Mouse (Mus musculus): ENCODE data around the gene Col23a1. TPM values are rescaled to one million over a fixed set of nuclear protein-coding genes. Genes with fewer than 3 reads are reported as not detected.

Col23a1 gene
- total and polyA plus RNA-seq, 3 experiments = 0.01 to 0.55 TPM; not detected in 1

- H3K9me3 ChIP-seq (replicated peaks) = no peaks in the 10 kb centered on the region
- TF ChIP-seq POLR2AphosphoS5 (IDR thresholded peaks at IDR 0.05; ENCODE audit: insufficient replicate concordance, low read depth, low read length) = no peak
- DNase-seq (ENCODE audit: low spot score) (no peak), ATAC-seq (ENCODE audit: extremely low read depth, insufficient number of reproducible peaks, low FRiP score, poor library complexity, severe bottlenecking) (no peak)
- H3K27me3 ChIP-seq (ENCODE audit: insufficient read depth, low read length) = no peaks in the 10 kb centered on the region
- no peaks in the 10 kb centered on the region for H3K36me3 ChIP-seq (replicated peaks)
- no peak overlapping the region for H3K4me3 ChIP-seq (ENCODE audit: low read depth, low read length)
- H3K4me1 ChIP-seq (ENCODE audit: insufficient read depth, low read depth, low read length) = no peaks in the 10 kb centered on the region
These were observed 54.1 kb downstream of the Col23a1 start for GRCm38 (mm10) chr11:51343728-51344289.

- DNase-seq (ENCODE audit: low spot score) = no peak
- TF ChIP-seq POLR2AphosphoS5 (IDR thresholded peaks at IDR 0.05; ENCODE audit: insufficient replicate concordance, low read depth, low read length) (no peak), GATA2 (IDR thresholded peaks at IDR 0.05; ENCODE audit: borderline replicate concordance, low read depth, low read length) (no peak), CTCF (IDR thresholded peaks at IDR 0.05; ENCODE audit: low read depth, low read length) (no peak)
- no peaks in the 10 kb centered on the region for H3K9me3 ChIP-seq (replicated peaks)
- no peaks in the 10 kb centered on the region for H3K27me3 ChIP-seq (ENCODE audit: insufficient read depth, low read length)
- ATAC-seq (ENCODE audit: extremely low read depth, insufficient number of reproducible peaks, low FRiP score, poor library complexity, severe bottlenecking) = no peak
- H3K36me3 ChIP-seq (replicated peaks) = no peaks in the 10 kb centered on the region
- no peaks in the 10 kb centered on the region for H3K4me1 ChIP-seq (ENCODE audit: insufficient read depth, low read depth, low read length)
- H3K4me3 ChIP-seq (ENCODE audit: low read depth, low read length) = no peak overlapping the region
These were observed 56.1 kb downstream of the Col23a1 start for GRCm38 (mm10) chr11:51345481-51346465.

GRCm38 (mm10) chr11:51347756-51348155, 58.0 kb downstream of the Col23a1 start:
- no peaks in the 10 kb centered on the region for H3K9me3 ChIP-seq (replicated peaks)
- no peak for TF ChIP-seq GATA1 (IDR thresholded peaks at IDR 0.05; ENCODE audit: borderline replicate concordance, low read length)
- TF ChIP-seq CTCF (IDR thresholded peaks at IDR 0.05; ENCODE audit: low read depth, low read length) = no peak
- TF ChIP-seq GATA2 (IDR thresholded peaks at IDR 0.05; ENCODE audit: borderline replicate concordance, low read depth, low read length) = no peak
- no peak for TF ChIP-seq POLR2AphosphoS5 (IDR thresholded peaks at IDR 0.05; ENCODE audit: insufficient replicate concordance, low read depth, low read length)
- TF ChIP-seq TAL1 (conservative IDR thresholded peaks at IDR 0.05; ENCODE audit: low read depth, low read length) = no peak
- no peaks in the 10 kb centered on the region for H3K27me3 ChIP-seq (ENCODE audit: insufficient read depth, low read length)
- H3K36me3 ChIP-seq (replicated peaks) = no peaks in the 10 kb centered on the region
- ATAC-seq (ENCODE audit: extremely low read depth, insufficient number of reproducible peaks, low FRiP score, poor library complexity, severe bottlenecking) (no peak), DNase-seq (ENCODE audit: low spot score) (no peak)
- no peak overlapping the region for H3K4me3 ChIP-seq (ENCODE audit: low read depth, low read length)
- H3K4me1 ChIP-seq (ENCODE audit: insufficient read depth, low read depth, low read length) = no peaks in the 10 kb centered on the region

- TF ChIP-seq TAL1 (conservative IDR thresholded peaks at IDR 0.05; ENCODE audit: low read depth, low read length) = no peak
- TF ChIP-seq CTCF (IDR thresholded peaks at IDR 0.05; ENCODE audit: low read depth, low read length) = no peak
- TF ChIP-seq GATA1 (IDR thresholded peaks at IDR 0.05; ENCODE audit: borderline replicate concordance, low read length) = no peak
- TF ChIP-seq GATA2 (IDR thresholded peaks at IDR 0.05; ENCODE audit: borderline replicate concordance, low read depth, low read length) = no peak
- no peak for TF ChIP-seq POLR2AphosphoS5 (IDR thresholded peaks at IDR 0.05; ENCODE audit: insufficient replicate concordance, low read depth, low read length)
- no peak overlapping the region for H3K4me3 ChIP-seq (ENCODE audit: low read depth, low read length)
- H3K27me3 ChIP-seq (ENCODE audit: insufficient read depth, low read length) = no peaks in the 10 kb centered on the region
- ATAC-seq (ENCODE audit: extremely low read depth, insufficient number of reproducible peaks, low FRiP score, poor library complexity, severe bottlenecking) (no peak), DNase-seq (ENCODE audit: low spot score) (no peak)
- no peaks in the 10 kb centered on the region for H3K36me3 ChIP-seq (replicated peaks)
- H3K4me1 ChIP-seq (ENCODE audit: insufficient read depth, low read depth, low read length) = no peaks in the 10 kb centered on the region
- H3K9me3 ChIP-seq (replicated peaks) = no peaks in the 10 kb centered on the region
These were observed 59.9 kb downstream of the Col23a1 start for GRCm38 (mm10) chr11:51349665-51350064.

GRCm38 (mm10) chr11:51351151-51351550, 61.4 kb downstream of the Col23a1 start:
- no peaks in the 10 kb centered on the region for H3K9me3 ChIP-seq (replicated peaks)
- H3K4me1 ChIP-seq (ENCODE audit: insufficient read depth, low read depth, low read length) = no peaks in the 10 kb centered on the region
- no peak for TF ChIP-seq TAL1 (conservative IDR thresholded peaks at IDR 0.05; ENCODE audit: low read depth, low read length)
- TF ChIP-seq GATA2 (IDR thresholded peaks at IDR 0.05; ENCODE audit: borderline replicate concordance, low read depth, low read length) = no peak
- TF ChIP-seq POLR2AphosphoS5 (IDR thresholded peaks at IDR 0.05; ENCODE audit: insufficient replicate concordance, low read depth, low read length) = no peak
- TF ChIP-seq GATA1 (IDR thresholded peaks at IDR 0.05; ENCODE audit: borderline replicate concordance, low read length) = no peak
- no peak for TF ChIP-seq CTCF (IDR thresholded peaks at IDR 0.05; ENCODE audit: low read depth, low read length)
- no peak for DNase-seq (ENCODE audit: low spot score)
- H3K36me3 ChIP-seq (replicated peaks) = no peaks in the 10 kb centered on the region
- no peak for ATAC-seq (ENCODE audit: extremely low read depth, insufficient number of reproducible peaks, low FRiP score, poor library complexity, severe bottlenecking)
- H3K4me3 ChIP-seq (ENCODE audit: low read depth, low read length) = no peak overlapping the region
- no peaks in the 10 kb centered on the region for H3K27me3 ChIP-seq (ENCODE audit: insufficient read depth, low read length)

GRCm38 (mm10) chr11:51351841-51352240, 62.1 kb downstream of the Col23a1 start:
- H3K27me3 ChIP-seq (ENCODE audit: insufficient read depth, low read length) = no peaks in the 10 kb centered on the region
- H3K9me3 ChIP-seq (replicated peaks) = no peaks in the 10 kb centered on the region
- no peaks in the 10 kb centered on the region for H3K4me1 ChIP-seq (ENCODE audit: insufficient read depth, low read depth, low read length)
- ATAC-seq (ENCODE audit: extremely low read depth, insufficient number of reproducible peaks, low FRiP score, poor library complexity, severe bottlenecking) (no peak), DNase-seq (ENCODE audit: low spot score) (no peak)
- H3K4me3 ChIP-seq (ENCODE audit: low read depth, low read length) = no peak overlapping the region
- no peaks in the 10 kb centered on the region for H3K36me3 ChIP-seq (replicated peaks)
- TF ChIP-seq GATA2 (IDR thresholded peaks at IDR 0.05; ENCODE audit: borderline replicate concordance, low read depth, low read length) (no peak), TAL1 (conservative IDR thresholded peaks at IDR 0.05; ENCODE audit: low read depth, low read length) (no peak), GATA1 (IDR thresholded peaks at IDR 0.05; ENCODE audit: borderline replicate concordance, low read length) (no peak), CTCF (IDR thresholded peaks at IDR 0.05; ENCODE audit: low read depth, low read length) (no peak), POLR2AphosphoS5 (IDR thresholded peaks at IDR 0.05; ENCODE audit: insufficient replicate concordance, low read depth, low read length) (no peak)
